Mouse (Mus musculus) heart, adult 8-10 months (tissue): ENCODE measurements around the gene Il21r. TPM values are rescaled to one million over a fixed set of nuclear protein-coding genes. Genes with fewer than 3 reads are reported as not detected.

Experiments used
- DNase-seq: peaks from one replicate; pipeline ENCODE4 v3.0.0; 2022; ENCODE audit warnings: low spot score
- total RNA-seq, 4 experiments: library from RNA; stranded (reverse); gene quantifications; 2 replicates each; pipeline ENCODE4 v1.2.4; 2022

Gene Il21r
- under 1 TPM; 0.19 to 0.69 (median 0.33) TPM for total RNA-seq

DNA sequence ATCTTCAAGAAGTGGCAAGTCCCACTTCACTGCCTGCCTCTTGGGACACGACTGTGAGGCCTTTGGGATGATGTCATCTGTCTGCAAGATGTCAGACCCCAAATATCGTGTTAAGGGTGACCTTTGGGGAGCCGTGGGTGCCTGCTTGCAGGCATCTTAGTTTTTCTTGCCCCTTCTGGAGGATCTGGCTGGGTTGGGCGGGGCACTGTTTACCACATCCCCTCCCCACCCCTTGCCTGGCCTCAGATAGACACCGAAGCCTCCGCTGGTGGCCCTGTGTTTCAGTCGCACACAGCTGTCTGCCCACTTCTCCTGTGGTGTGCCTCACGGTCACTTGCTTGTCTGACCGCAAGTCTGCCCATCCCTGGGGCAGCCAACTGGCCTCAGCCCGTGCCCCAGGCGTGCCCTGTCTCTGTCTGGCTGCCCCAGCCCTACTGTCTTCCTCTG lies at the start of gene Il21r:
Il21r (plus strand) TSS at position 245 of the 447 bp plus-strand sequence.
- no peak for DNase-seq

GRCm38 (mm10) chr7:125553653-125554428 lies 49.4 kb upstream of the Il21r start:
- no peak for DNase-seq

DNA sequence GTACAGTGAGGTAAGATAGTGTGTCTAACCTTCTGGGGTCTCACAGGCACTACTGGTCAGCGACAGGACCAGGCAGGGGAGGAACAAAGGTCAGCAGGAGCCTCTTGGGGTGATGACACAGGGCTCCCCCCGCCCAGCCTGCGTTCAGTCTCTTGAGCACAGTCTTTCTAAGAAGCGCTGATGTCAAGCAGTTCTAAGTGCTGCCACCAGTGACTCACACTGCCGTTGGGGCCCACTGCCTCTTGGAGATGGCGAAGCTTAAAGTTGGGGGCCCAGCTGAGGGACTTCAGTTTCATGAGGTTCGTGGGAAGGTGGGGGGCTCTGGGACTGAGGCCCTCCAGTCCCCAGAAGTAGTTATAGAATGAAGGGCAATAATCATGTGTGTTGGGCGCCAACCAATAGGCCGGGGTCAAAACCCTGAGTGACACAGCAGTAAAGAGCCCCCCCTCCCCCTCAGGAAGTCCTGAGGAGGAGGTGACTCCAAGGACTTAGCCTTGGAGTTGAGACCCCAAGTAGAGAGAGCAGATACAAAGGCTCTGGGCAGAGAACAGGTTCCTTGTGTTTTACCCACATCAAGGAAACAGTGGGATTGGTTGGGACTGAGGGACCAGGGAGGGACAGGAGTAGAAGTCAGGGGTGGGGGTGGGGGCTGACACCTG lies 48.6 kb upstream of the Il21r start:
- DNase-seq = no peak

DNA sequence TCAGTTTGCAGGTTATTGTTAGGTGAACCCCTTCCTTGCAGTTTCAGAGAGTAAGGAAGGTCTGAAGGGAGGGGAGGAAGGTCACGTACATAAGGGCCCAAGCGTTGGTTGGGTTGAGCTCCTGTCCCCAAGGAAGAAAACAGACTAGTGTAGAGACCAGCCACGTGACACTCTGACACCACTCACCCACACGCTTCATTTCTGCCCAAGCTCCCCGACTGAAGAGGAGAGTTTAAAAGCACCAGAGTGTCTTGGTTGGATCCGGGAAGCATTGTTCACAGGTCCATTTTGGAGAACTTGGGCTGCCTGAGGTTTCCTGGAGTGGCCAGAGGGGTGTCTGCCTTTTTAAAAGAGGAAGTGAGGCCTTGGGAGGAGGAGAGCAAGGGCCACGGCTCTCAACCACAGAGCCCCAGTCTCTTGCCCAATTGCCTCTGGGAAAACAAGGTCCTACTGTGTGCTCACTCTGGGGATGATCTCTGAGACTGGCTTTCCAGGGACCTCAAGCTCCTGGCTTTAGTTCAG lies 47.8 kb upstream of the Il21r start:
- no peak for DNase-seq

- no peak for DNase-seq
Measured at GRCm38 (mm10) chr7:125556096-125556495, 47.1 kb upstream of the Il21r start.

GRCm38 (mm10) chr7:125556865-125557264 lies 46.4 kb upstream of the Il21r start:
- no peak for DNase-seq

- no peak for DNase-seq
Measured at GRCm38 (mm10) chr7:125558401-125558945, 44.8 kb upstream of the Il21r start.

DNA sequence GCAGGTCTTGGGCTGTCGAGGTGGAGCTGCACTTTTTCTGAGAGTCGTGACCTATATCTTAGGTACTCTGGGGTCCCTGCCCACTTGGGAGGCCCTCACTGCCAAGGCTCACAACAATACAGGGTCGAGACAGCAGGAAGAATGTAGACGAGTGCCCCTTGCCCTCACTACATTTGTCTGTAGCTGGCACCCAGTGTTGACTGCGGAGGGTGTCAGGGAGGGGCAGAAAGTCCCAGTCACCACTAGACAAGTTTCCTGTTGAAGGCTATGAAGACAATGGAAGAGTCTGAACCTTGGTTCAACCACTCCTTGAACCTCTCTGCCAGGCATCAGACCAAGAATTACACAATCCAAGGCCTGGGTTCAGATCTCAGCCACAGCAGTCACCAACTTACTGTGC lies 44.2 kb upstream of the Il21r start:
- no peak for DNase-seq

- DNase-seq = no peak
Measured at GRCm38 (mm10) chr7:125559537-125559936, 43.7 kb upstream of the Il21r start.

DNA sequence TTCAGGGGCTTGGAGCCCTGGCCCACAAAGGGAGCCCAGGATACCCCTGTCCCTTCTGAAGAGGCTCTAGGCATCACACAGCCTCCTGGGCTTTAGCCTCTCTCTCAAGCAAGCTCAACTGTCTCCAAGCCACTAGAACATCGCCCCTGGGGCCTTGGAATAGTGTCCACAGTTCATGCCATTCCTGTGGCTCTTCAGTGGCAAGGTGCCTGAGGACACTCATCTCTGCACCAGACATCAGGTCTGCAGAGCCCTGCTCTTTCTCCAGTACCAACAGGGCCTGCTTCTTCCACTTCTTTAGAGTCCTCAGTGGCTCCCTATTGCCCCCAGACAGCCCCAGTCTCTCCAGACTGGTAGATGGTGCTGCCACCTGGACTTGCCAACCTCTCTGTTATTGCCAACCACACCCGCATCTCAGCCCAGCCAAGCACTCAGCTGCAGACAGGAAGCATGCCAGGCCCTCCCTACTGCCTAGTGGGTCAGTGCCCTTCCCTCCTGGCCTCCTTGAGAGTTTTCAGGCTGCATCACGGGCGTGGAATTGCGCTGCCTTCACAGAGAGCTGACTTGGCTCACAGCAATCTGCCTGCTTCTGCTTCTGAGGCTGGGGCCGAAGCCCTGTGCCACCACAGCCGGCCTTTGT lies 43.0 kb upstream of the Il21r start:
- DNase-seq = no peak

DNA sequence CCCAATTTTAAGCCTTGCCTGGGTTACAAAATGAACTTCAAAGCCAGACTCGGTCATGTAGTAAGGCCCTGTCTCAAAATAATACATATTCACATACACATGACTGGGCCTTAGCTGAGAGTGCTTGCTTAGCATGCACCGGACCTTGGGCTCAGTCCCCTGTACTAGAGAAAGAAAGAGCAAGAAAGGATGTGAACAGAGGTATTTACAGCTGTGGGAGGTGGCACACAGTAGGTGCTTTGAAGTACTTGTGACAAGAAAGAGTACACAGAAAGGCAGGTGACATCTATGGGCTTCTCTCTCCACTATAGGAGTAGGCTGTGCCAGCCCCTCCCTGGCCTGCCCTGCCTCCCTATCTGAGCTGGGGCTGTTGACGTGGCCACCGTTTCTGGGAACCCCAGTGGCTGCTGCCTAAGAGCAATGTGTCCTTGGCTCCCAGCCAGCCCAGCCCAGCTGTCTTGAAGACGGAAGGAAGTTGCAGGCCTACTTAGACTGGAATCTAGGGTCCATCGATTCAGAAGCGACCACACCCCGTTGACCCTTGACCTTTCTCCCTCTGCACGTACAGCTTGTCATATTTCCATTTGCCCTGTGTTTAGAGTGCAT lies 42.0 kb upstream of the Il21r start:
- peak; percentile 94 for DNase-seq

DNA sequence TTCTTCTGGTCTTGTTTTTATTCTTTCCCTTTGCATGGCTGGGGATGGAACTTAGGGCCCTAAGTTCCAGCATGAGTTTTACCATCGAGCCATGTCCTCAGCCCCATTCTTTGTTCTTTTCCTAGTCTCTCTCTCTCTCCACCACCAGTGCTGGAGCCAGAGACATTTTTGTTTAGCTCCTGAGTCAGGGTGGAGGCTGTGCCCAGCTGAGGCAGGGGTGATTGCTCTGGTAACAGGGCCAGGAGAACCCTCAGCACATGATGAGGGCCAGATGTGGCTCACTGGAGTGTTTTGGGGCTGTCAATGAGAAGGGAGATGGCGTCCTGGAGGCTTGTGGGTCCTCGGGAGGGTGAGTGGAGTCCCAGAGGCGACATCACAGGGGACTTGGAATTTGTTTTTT lies 40.8 kb upstream of the Il21r start:
- DNase-seq = no peak

DNA sequence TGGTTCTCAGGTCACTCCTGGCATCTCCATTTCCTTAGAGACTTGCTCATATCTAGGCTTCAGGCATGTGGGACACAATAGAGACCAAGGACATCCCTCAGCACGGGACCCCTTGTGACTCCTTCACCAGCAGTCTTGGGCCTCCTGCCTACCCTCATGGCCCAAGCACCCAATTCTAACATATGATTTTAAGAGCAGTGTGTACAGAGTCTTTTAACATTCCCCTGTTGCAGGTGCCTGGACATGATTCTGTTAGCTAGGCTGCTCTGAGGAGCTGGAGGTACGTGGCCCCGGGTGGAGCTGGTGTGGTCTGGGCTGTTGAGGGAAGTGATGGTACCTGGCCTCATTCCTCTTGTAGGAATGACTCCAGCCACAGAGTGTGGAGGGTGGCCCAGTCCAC lies 40.1 kb upstream of the Il21r start:
- DNase-seq = no peak

- DNase-seq = no peak
Measured at GRCm38 (mm10) chr7:125564316-125565024, 38.8 kb upstream of the Il21r start.

GRCm38 (mm10) chr7:125565516-125566285 lies 37.5 kb upstream of the Il21r start:
- no peak for DNase-seq

- DNase-seq = no peak
Measured at GRCm38 (mm10) chr7:125566420-125566819, 36.8 kb upstream of the Il21r start.

DNA sequence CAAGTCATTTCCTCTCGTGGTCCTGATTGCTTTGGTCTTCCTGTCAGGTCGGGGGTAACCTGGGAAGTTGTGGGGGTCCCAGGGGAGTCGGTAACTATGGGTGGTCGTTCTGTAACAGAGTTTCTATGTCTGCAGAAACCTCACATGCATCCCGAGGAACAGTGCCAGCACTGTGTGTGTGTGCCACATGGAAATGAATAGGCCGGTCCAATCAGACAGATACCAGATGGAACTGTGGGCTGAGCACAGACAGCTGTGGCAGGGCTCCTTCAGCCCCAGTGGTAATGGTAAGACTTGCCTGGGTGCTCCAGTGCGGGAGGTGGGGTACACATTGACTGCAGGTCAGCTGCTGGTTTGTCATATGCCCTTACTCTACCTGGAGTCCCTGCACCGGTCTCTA lies 34.3 kb upstream of the Il21r start:
- no peak for DNase-seq

GRCm38 (mm10) chr7:125571891-125572290 lies 31.3 kb upstream of the Il21r start:
- DNase-seq = no peak

DNA sequence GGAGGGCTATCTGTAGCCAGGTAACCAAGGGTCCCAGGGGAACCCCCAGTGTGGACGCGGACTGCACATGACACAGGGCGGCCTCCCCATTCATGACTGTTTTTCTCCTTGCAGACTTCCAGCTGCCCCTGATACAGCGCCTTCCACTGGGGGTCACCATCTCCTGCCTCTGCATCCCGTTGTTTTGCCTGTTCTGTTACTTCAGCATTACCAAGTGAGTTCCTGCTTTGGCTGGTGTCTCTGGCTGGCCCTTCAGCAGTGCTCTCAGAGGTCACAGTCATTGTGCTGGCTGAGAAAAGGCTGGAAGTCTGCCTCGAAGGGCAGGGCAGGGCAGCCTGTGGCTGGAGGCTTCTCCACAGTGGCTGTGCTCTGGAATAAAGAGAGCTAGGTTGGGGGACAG lies 30.5 kb upstream of the Il21r start:
- no peak for DNase-seq

DNA sequence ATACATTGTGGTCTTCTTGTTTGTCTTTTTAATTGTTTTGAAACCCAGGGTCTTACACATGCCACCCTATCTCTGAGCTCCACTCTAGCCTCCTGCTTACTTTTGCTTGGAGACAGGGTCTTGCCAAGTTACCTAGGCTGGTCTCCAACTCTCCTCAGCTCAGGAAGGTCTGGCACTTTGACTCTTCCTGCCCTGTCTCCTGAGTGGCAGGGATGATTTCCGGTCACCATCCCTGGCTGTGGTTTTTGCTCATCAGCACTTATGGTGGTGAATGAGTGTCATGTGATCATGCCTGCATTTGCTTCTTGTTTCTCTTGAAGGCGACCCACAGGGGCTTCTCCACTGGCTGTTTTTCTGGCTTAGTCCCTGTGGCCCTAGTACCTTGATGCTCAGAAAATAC lies 29.4 kb upstream of the Il21r start:
- DNase-seq = no peak
